Mouse (Mus musculus) hindbrain, embryonic 10.5 days (tissue): Measurements from ENCODE around the gene Nrxn3. TPM values are rescaled to one million over a fixed set of nuclear protein-coding genes. Genes with fewer than 3 reads are reported as not detected.

ENCODE experiments used
- DNase-seq: peaks from one replicate; pipeline ENCODE4 v3.0.0-alpha.2; 2017; ENCODE audit warnings: low spot score
- H3K27ac ChIP-seq: fragments of 300-500 bp; sonication (generic); 2 replicates; pipeline ENCODE4 v1.5.1; 2016; ENCODE audit warnings: mild to moderate bottlenecking, moderate library complexity
- H3K27me3 ChIP-seq: fragments of 300-500 bp; sonication (generic); 2 replicates; pipeline ENCODE4 v1.6.1; 2016; ENCODE audit warnings: mild to moderate bottlenecking; ENCODE audit not compliant: poor library complexity, insufficient read depth, severe bottlenecking
- H3K36me3 ChIP-seq: fragments of 300-500 bp; sonication (generic); 2 replicates; pipeline ENCODE4 v1.6.1; 2016; ENCODE audit warnings: mild to moderate bottlenecking, moderate library complexity
- H3K4me1 ChIP-seq: fragments of 300-500 bp; sonication (generic); replicated peaks from 2 replicates; pipeline ENCODE4 v1.6.1; 2016; ENCODE audit warnings: mild to moderate bottlenecking
- H3K4me3 ChIP-seq: fragments of 300-500 bp; sonication (generic); 2 replicates; pipeline ENCODE4 v1.5.1; 2016; ENCODE audit warnings: mild to moderate bottlenecking, moderate library complexity
- H3K9me3 ChIP-seq: fragments of 300-500 bp; sonication (generic); 2 replicates; pipeline ENCODE4 v1.6.1; 2016; ENCODE audit warnings: mild to moderate bottlenecking, moderate library complexity
- WGBS: fragments of 180-500 bp; shearing (Covaris S2); methylation state at CpG from one replicate; pipeline ENCODE4 v1.1.7; 2016; 5-methylcytosine and 5-hydroxymethylcytosine counted together
- polyA plus RNA-seq: library from polyadenylated mRNA; unstranded; fragments of >200 nt; fragmentation: Nextera tagmentation; extraction: Ambion mirVana; gene quantifications from 2 replicates; pipeline ENCODE4 v1.2.1, GENCODE M21; 2016

The Nrxn3 gene
- polyA plus RNA-seq, 1 experiment from 2014 or later, result 23.5 TPM

DNA sequence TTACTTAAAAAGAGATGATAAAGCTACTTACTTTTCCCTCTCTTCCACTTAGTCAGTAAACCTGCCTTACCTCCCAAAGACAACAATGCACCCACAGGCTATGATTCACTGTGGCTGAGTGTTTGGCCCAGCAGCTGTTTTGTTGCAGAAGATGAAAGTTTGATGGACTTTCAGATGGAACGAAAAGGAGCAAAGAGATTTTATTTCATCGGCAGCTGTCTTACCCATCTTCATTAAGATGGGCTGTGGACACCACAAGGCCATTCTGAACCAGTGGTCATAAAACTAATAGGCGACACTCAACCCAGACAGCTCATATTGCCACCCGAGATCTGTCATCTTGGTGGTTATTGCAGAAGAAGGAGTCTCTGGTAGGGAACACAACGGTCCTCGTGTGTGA lies 1108.6 kb downstream of the Nrxn3 start:
- H3K27ac ChIP-seq, result no peak overlapping the region

GRCm38 (mm10) chr12:89836271-89836670 lies 1113.6 kb downstream of the Nrxn3 start:
- H3K4me1 ChIP-seq, result no peaks in the 10 kb centered on the region
- no peak for DNase-seq
- H3K27me3 ChIP-seq, result no peaks in the 10 kb centered on the region
- H3K36me3 ChIP-seq, result no peaks in the 10 kb centered on the region
- no peak overlapping the region for H3K27ac ChIP-seq
- H3K4me3 ChIP-seq, result no peak overlapping the region
- WGBS, result 84% methylated on average over 3 of the region's 3 CpGs
- no peaks in the 10 kb centered on the region for H3K9me3 ChIP-seq

More for the DNA sequence above, 1108.6 kb downstream of the Nrxn3 start:
- Histone ChIP-seq H3K4me3 (no peak overlapping the region), H3K27me3 (no peaks in the 10 kb centered on the region), H3K36me3 (no peaks in the 10 kb centered on the region), H3K4me1 (no peaks in the 10 kb centered on the region), H3K9me3 (no peaks in the 10 kb centered on the region)
- WGBS, result 90% methylated on average over 6 of the region's 6 CpGs
- no peak for DNase-seq

DNA sequence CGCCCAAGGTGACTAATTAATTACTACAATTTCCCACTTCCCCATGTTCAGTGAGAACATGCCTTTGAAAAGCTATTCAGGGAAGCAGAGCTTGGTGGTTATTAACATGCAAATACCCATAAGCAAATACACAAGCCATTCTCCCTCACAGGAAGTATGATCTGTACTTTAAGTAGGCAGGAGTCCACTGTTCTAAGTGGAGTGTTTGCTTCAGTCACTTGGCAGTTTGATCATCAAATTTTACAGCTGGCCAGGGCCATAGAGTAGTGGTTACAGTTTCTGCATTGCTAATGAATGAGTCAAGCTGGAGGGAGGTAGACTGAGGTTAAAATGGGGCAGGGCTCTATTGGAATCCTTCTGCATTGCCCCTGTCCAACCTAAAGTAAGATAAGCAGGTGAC lies 1120.2 kb downstream of the Nrxn3 start:
- no peak overlapping the region for H3K4me3 ChIP-seq
- no peaks in the 10 kb centered on the region for H3K36me3 ChIP-seq
- no peaks in the 10 kb centered on the region for H3K27me3 ChIP-seq
- no peaks in the 10 kb centered on the region for H3K9me3 ChIP-seq
- H3K27ac ChIP-seq, result no peak overlapping the region
- no peaks in the 10 kb centered on the region for H3K4me1 ChIP-seq
- 92% methylated on average over 1 of the region's 1 CpGs for WGBS
- DNase-seq, result no peak

DNA sequence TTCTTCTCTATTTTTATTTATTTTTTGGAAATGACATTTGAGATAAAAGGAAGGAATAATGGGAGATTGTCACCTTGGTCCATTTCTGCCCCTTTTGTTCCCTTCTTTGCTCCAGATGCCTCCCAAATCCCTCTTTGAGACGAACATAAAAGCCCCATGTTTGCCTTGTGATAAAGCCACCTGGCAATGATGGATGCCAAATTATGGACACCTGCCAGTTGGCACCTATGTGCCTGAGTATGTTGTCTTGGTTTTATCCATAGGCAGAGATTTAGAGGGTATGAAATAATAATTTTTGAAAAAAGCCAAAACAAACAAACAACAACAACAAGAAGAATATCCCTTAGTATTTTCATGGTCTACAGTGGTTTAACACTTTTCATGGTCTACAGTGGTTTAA lies 1125.4 kb downstream of the Nrxn3 start:
- Histone ChIP-seq H3K27me3 (no peaks in the 10 kb centered on the region), H3K9me3 (no peaks in the 10 kb centered on the region), H3K4me1 (peaks cover under 1% of the 10 kb centered on the region; the same call in 1 of the 2 replicates), H3K4me3 (no peak overlapping the region), H3K27ac (no peak overlapping the region), H3K36me3 (no peaks in the 10 kb centered on the region)
- no peak for DNase-seq
- whole genome bisulfite sequencing, result 63% methylated on average over 1 of the region's 1 CpGs

GRCm38 (mm10) chr12:89854355-89854754 lies 1131.7 kb downstream of the Nrxn3 start:
- H3K27me3 ChIP-seq, result no peaks in the 10 kb centered on the region
- WGBS, result 47% methylated on average over 4 of the region's 4 CpGs
- no peak overlapping the region for H3K4me3 ChIP-seq
- H3K36me3 ChIP-seq, result no peaks in the 10 kb centered on the region
- no peak for DNase-seq
- no peaks in the 10 kb centered on the region for H3K9me3 ChIP-seq
- H3K4me1 ChIP-seq, result peaks cover 14% of the 10 kb centered on the region
- no peak overlapping the region for H3K27ac ChIP-seq

- Histone ChIP-seq H3K9me3 (no peaks in the 10 kb centered on the region), H3K27me3 (no peaks in the 10 kb centered on the region)
Observed at GRCm38 (mm10) chr12:89867124-89867523, 1144.4 kb downstream of the Nrxn3 start.

GRCm38 (mm10) chr12:89882617-89883370 lies 1160.1 kb downstream of the Nrxn3 start:
- H3K4me3 ChIP-seq, result no peak overlapping the region
- 66% methylated on average over 8 of the region's 8 CpGs for WGBS
- DNase-seq, result no peak
- no peaks in the 10 kb centered on the region for H3K36me3 ChIP-seq
- H3K9me3 ChIP-seq, result no peaks in the 10 kb centered on the region
- no peak overlapping the region for H3K27ac ChIP-seq
- H3K27me3 ChIP-seq, result no peaks in the 10 kb centered on the region
- H3K4me1 ChIP-seq, result peaks cover 9% of the 10 kb centered on the region; the same call in 1 of the 2 replicates

More at GRCm38 (mm10) chr12:89867124-89867523, 1144.4 kb downstream of the Nrxn3 start:
- Histone ChIP-seq H3K4me1 (no peaks in the 10 kb centered on the region), H3K4me3 (no peak overlapping the region), H3K27ac (no peak overlapping the region), H3K36me3 (no peaks in the 10 kb centered on the region)
- DNase-seq, result no peak

GRCm38 (mm10) chr12:89884576-89884975 lies 1161.9 kb downstream of the Nrxn3 start:
- no peak overlapping the region for H3K27ac ChIP-seq
- H3K9me3 ChIP-seq, result no peaks in the 10 kb centered on the region
- peaks cover 5% of the 10 kb centered on the region; the same call in 1 of the 2 replicates for H3K4me1 ChIP-seq
- H3K4me3 ChIP-seq, result no peak overlapping the region
- 97% methylated on average over 1 of the region's 1 CpGs for WGBS
- H3K36me3 ChIP-seq, result no peaks in the 10 kb centered on the region
- no peaks in the 10 kb centered on the region for H3K27me3 ChIP-seq
- DNase-seq, result no peak

GRCm38 (mm10) chr12:89888647-89889046 lies 1166.0 kb downstream of the Nrxn3 start:
- H3K4me1 ChIP-seq, result no peaks in the 10 kb centered on the region
- DNase-seq, result no peak
- no peaks in the 10 kb centered on the region for H3K27me3 ChIP-seq
- H3K36me3 ChIP-seq, result no peaks in the 10 kb centered on the region
- no peaks in the 10 kb centered on the region for H3K9me3 ChIP-seq
- no peak overlapping the region for H3K4me3 ChIP-seq
- no peak overlapping the region for H3K27ac ChIP-seq
- WGBS, result 86% methylated on average over 3 of the region's 3 CpGs

DNA sequence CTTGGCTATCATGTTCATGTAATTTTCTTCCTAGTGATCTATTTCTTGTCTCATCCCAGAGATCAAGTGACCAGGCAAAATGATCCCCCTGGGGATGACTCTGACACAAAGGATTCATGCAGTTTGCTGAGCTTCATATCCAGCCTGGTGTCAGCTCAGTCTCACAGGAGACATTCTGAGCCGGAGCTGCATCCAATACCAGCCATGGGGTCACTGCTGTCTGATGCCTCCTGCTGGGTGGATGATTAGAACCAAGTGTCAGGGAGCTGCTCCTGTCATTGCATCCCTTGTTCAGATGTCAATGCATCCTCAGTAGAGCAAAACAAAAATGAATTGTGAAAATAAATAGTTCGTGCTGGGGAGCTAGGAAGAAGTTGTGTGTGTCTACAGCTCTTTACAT lies 1174.2 kb downstream of the Nrxn3 start:
- Histone ChIP-seq H3K27me3 (no peaks in the 10 kb centered on the region), H3K9me3 (no peaks in the 10 kb centered on the region), H3K4me3 (no peak overlapping the region), H3K27ac (no peak overlapping the region), H3K4me1 (0 out of 2 replicates have a peak, but pooled peaks cover 2% of the 10 kb centered on the region), H3K36me3 (no peaks in the 10 kb centered on the region)
- DNase-seq, result peak; percentile 27
- WGBS, result 26% methylated on average over 2 of the region's 2 CpGs

DNA sequence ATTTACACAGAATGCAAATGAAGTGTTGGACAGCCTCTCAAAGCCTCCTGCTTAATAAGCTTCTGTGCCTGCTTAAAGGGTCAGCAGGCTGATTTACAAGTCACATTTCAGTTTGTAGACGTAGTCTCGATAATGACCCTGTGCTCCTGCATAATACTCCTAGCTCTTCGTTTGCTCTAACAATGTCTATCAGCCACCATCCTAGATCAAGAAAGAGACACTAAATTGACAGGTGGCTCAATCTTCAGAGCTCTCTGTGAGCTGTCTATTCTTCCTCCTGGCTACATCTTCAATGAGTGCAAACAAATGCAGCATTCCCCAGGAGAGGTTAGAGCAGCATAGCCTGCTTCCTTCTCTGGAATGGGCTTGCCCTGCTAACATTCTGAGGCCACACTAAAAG lies 1186.9 kb downstream of the Nrxn3 start:
- Histone ChIP-seq H3K4me1 (peaks cover 8% of the 10 kb centered on the region), H3K9me3 (no peaks in the 10 kb centered on the region), H3K27me3 (no peaks in the 10 kb centered on the region), H3K4me3 (no peak overlapping the region), H3K27ac (no peak overlapping the region), H3K36me3 (no peaks in the 10 kb centered on the region)
- WGBS, result 53% methylated on average over 3 of the region's 3 CpGs
- DNase-seq, result no peak

DNA sequence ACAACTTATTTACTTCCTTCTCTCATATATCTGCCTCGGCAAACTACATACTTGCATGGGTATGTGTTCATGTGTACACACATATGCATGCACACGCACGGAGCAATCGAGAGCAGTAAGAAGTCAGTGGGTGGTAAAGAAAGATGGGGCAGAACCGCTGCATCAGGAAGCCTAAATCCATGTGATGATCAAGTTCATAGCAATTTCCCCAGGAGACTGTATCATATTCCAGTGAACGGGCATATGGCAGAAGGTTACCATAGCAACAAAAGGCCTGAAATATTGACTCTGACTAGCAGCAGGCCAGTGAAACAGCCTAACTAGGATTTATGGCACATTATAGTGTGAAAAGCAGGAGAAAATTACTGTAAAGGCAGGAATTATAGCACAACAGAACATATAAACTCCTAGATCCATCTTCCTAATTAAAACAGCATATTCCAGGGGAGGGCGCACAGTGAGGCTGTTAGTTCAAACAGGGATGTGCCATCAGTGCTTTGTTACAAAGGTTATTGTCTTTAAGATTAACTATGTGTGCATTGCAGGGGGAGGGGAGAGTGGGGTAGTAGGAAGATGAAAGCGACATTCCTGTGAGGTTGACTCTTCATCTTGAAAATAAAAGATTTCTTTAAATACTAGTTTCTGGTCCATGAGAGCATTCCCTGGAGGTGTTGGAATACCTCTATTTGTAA lies 1195.6 kb downstream of the Nrxn3 start:
- Histone ChIP-seq H3K4me3 (no peak overlapping the region), H3K27ac (no peak overlapping the region), H3K4me1 (0 out of 2 replicates have a peak, but pooled peaks cover 5% of the 10 kb centered on the region), H3K36me3 (no peaks in the 10 kb centered on the region), H3K9me3 (no peaks in the 10 kb centered on the region), H3K27me3 (no peaks in the 10 kb centered on the region)
- 74% methylated on average over 8 of the region's 8 CpGs for WGBS
- DNase-seq, result no peak

DNA sequence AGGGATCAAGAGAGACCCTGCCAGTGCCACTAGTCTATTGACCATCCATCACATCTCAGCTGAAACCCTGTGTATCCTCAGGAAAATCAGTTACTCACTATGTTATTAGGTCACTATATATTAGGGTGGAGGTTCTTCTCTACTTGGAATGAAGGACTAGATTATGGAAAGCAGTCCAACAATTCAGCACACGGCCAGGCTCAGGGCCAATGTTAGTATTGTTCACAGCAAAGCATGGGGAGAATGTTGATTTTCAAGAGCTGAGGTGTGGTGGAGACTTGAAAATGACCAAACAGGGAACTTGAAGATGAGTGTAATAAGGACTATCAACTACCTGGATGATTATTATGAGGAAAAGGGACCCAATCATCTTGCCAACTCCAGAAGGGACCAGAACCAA lies 1209.7 kb downstream of the Nrxn3 start:
- H3K9me3 ChIP-seq, result no peaks in the 10 kb centered on the region
- no peaks in the 10 kb centered on the region for H3K4me1 ChIP-seq
- no peaks in the 10 kb centered on the region for H3K27me3 ChIP-seq
- H3K36me3 ChIP-seq, result no peaks in the 10 kb centered on the region
- H3K27ac ChIP-seq, result no peak overlapping the region
- DNase-seq, result no peak
- no peak overlapping the region for H3K4me3 ChIP-seq
- WGBS, result 79% methylated on average over 1 of the region's 1 CpGs
